Mouse (Mus musculus) cerebellum, postnatal 36 days (tissue): ENCODE data around the gene Acvr1b.

Experiments
- DNase-seq, 2 experiments: peaks; one replicate each; pipeline ENCODE4 v3.0.0; 2021 to 2022; ENCODE audit warnings: mixed read lengths in 2 of 2

Acvr1b gene

GRCm38 (mm10) chr15:101198218-101198617, 24.4 kb downstream of the Acvr1b start:
- DNase-seq, result peak; percentile 62 to 68

GRCm38 (mm10) chr15:101198850-101199249, 25.0 kb downstream of the Acvr1b start:
- no peak for DNase-seq

- no peak for DNase-seq
These were observed 27.0 kb downstream of the Acvr1b start for GRCm38 (mm10) chr15:101200777-101201295.

- peak; percentile 73 for DNase-seq
These were observed 27.5 kb downstream of the Acvr1b start for GRCm38 (mm10) chr15:101201414-101201813.

GRCm38 (mm10) chr15:101203673-101204072, 29.8 kb downstream of the Acvr1b start:
- no peak for DNase-seq

GRCm38 (mm10) chr15:101204781-101205180, 30.9 kb downstream of the Acvr1b start:
- DNase-seq, result no peak

GRCm38 (mm10) chr15:101210228-101210627, 36.4 kb downstream of the Acvr1b start:
- DNase-seq, result peak; percentile 60 to 69

- no peak for DNase-seq
These were observed 37.2 kb downstream of the Acvr1b start for GRCm38 (mm10) chr15:101210998-101211613.

- DNase-seq, result no peak
These were observed 38.6 kb downstream of the Acvr1b start for GRCm38 (mm10) chr15:101212435-101212834.

GRCm38 (mm10) chr15:101215136-101215535, 41.3 kb downstream of the Acvr1b start:
- DNase-seq, result no peak

- no peak for DNase-seq
These were observed 42.2 kb downstream of the Acvr1b start for GRCm38 (mm10) chr15:101216036-101216435.

GRCm38 (mm10) chr15:101220905-101221297, 47.0 kb downstream of the Acvr1b start:
- no peak for DNase-seq

GRCm38 (mm10) chr15:101221298-101222104, 47.6 kb downstream of the Acvr1b start:
- peak; percentile 89 to 91 for DNase-seq

GRCm38 (mm10) chr15:101222897-101223482, 49.1 kb downstream of the Acvr1b start:
- no peak for DNase-seq

- DNase-seq, result no peak
These were observed 49.7 kb downstream of the Acvr1b start for GRCm38 (mm10) chr15:101223596-101223995.

GRCm38 (mm10) chr15:101224006-101224906, 50.4 kb downstream of the Acvr1b start, which contains the start of gene Grasp:
Gene Grasp (plus strand): TSS chr15:101224188.
- DNase-seq, result peak; percentile 77 to 82

GRCm38 (mm10) chr15:101224977-101225376, 51.1 kb downstream of the Acvr1b start:
- no peak for DNase-seq

- DNase-seq, result no peak
These were observed 54.1 kb downstream of the Acvr1b start for GRCm38 (mm10) chr15:101227971-101228370.

- DNase-seq, result no peak
These were observed 55.2 kb downstream of the Acvr1b start for GRCm38 (mm10) chr15:101228866-101229590.

GRCm38 (mm10) chr15:101230503-101230902, 56.6 kb downstream of the Acvr1b start:
- DNase-seq, result no peak

GRCm38 (mm10) chr15:101230995-101231647, 57.3 kb downstream of the Acvr1b start:
- no peak for DNase-seq
